Mouse (Mus musculus): Measurements from ENCODE around the gene Thtpa.

GRCm38 (mm10) chr14:55063581-55064381, 30.8 kb upstream of the Thtpa start:
- TF ChIP-seq GATA1 (IDR thresholded peaks at IDR 0.05; ENCODE audit: low read length) (no peak), TAL1 (IDR thresholded peaks at IDR 0.05; ENCODE audit: low read length) (no peak)

Measured in erythroblast, embryonic 14.5 days (primary cell).